20 mouse cellular contexts compared by ENCODE assay signal in the genomic region with DNA sequence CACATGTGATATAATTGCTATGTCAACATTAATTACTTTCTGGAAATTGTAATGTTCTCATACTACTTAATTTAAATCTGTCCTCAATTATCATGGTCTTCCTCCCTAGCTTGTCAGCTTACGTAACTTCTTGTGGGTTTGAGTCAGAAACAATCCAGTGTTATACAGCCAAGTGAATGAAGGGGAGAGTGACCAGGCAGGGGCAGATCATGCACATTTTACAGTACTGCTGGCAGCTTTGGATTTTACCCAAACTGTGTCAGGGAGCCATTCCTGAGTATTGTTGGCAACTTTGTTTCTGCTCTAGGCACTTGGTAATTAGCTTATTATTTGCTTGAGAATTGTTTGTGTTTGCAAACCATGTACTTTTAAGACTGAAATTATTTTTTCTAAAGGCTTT. TPM values are rescaled to one million over a fixed set of nuclear protein-coding genes. Genes with fewer than 3 reads are reported as not detected.
DNase-seq lines count a peak whose midpoint lies in the region; ATAC-seq and TF ChIP-seq lines count a peak whose summit lies in the region.
"Had no signal": no experiment of that assay in that cellular context is flagged by ENCODE, and none has a peak within 500 bp of the region (broad histone marks: within the 10 kb centered on the region; RNA-seq: fewer than 3 reads in every experiment).

No protein-coding gene starts in this region.

- H3K27ac ChIP-seq in bone marrow macrophage, adult 2 months (ENCODE audit: insufficient read depth, low read depth, low read length), result 0 out of 2 replicates have a peak overlapping the region, but pooled peaks have one; percentile 30
- H3K27ac ChIP-seq: embryonic facial prominence, embryonic 15.5 days; forebrain, embryonic 12.5 days; heart, adult 2 months; heart, embryonic 15.5 days; hindbrain, embryonic 13.5 days had no signal

- H3K4me3 ChIP-seq in bone marrow macrophage, adult 2 months (ENCODE audit: insufficient read depth, low read length), result no peak overlapping the region
- H3K4me3 ChIP-seq: embryonic facial prominence, embryonic 15.5 days; erythroblast, embryonic 14.5 days; forebrain, embryonic 12.5 days; heart, adult 2 months; heart, embryonic 15.5 days; hindbrain, embryonic 13.5 days had no signal

- no peak for ATAC-seq in cerebellum, adult (ENCODE audit: insufficient number of reproducible peaks, low FRiP score, low TSS enrichment)
- ATAC-seq: forebrain, postnatal 0 days; intestine, postnatal 0 days had no signal

- peaks cover 13% of the 10 kb centered on the region for H3K4me1 ChIP-seq in bone marrow macrophage, adult 2 months (ENCODE audit: control insufficient read depth, insufficient read depth, low read length)
- H3K4me1 ChIP-seq: embryonic facial prominence, embryonic 15.5 days; forebrain, embryonic 12.5 days; hindbrain, embryonic 13.5 days had no signal

- no peak for TF ChIP-seq CTCF in bone marrow macrophage, adult 2 months (IDR thresholded peaks at IDR 0.05; ENCODE audit: low read depth, low read length)

- DNase-seq in adrenal gland, postnatal 14 days, result peak; percentile 3
- no peak for DNase-seq in adrenal gland, postnatal 25 days
- DNase-seq in retina, postnatal 1 day, result peak; percentile 32
- DNase-seq in retina, embryonic 14.5 days (ENCODE audit: low spot score), result no peak
- no peak for DNase-seq in urinary bladder, postnatal 25 days (ENCODE audit: low spot score)
- no peak for DNase-seq in spleen, adult 18-20 months
- DNase-seq: adrenal gland, postnatal 36 days; cerebellum, adult 18-20 months; forebrain, postnatal 0 days; gastrocnemius, postnatal 14 days; heart, adult 2 months; heart, postnatal 14 days had no signal

- TF ChIP-seq POLR2A in bone marrow macrophage, adult 2 months (IDR thresholded peaks at IDR 0.05; ENCODE audit: borderline replicate concordance, low read depth, low read length), result no peak

RNA-seq across cellular contexts. Expression of a gene that starts 49.3 kb away (rescaled TPM):
- 31.7 and 33.1 TPM in 2 replicates for total RNA-seq in adrenal gland, postnatal 14 days (2021)
- 36.6 and 38.4 TPM in 2 replicates for total RNA-seq in adrenal gland, postnatal 25 days (2021)
- 37.9 and 43.9 TPM in 2 replicates for polyA plus RNA-seq in bone marrow macrophage, adult 2 months (2012; ENCODE audit: insufficient read depth, insufficient read length, missing spikeins)

Comparison
In these comparisons a context has a peak if more than half of its experiments do, and no peak if none do; other contexts are left out.
1. DNase-seq: peak in adrenal gland, postnatal 14 days (single experiment) and retina, postnatal 1 day (single experiment); none in adrenal gland, postnatal 25 days (single experiment), retina, embryonic 14.5 days (single experiment), urinary bladder, postnatal 25 days (single experiment) and spleen, adult 18-20 months (0 of 2).